Mouse (Mus musculus): ENCODE measurements at regions not wholly inside any gene's neighbourhood (a gene's known extent, or its start where the extent isn't known, plus 50 kb on each side); places are given as distances from the start of the nearest gene placed in this dataset.
A peak's percentile ranks its signal among the peaks of the same experiment; 100 is the strongest.

DNA sequence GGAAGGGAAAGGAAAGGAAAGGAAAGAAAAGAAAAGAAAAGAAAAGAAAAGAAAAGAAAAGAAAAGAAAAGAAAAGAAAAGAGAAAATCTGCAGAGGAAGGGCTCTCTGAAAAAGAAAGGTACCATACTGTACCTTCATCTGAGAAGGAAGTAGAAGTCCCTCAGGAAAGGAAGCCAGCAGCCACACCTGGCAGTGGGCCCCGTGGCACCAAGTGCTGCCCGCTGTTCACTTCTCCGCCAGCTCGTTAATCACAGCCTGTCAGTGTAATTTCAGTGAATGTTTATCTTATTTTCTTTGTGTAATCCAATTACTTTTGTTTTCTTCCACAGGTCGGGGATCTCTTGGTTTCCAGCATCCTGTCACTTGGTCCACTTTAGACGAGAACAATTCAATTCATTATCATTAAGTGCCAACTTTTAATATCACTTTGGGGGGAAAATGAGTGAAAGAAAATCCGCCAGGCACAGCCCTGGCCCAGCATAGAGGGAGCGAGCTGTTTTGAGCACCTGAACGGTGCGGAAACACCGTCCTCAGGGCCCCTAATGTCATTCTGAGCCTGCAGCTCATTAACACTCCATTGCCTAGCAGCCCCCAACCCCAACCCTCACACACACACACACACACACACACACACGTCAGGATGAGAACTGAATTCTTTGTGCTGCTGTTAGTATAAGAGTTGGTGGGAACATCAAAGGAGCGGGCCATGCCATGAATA, 309.7 kb downstream of the Irx2 start:
- no peak for DNase-seq (ENCODE audit: low read depth, low spot score)

DNA sequence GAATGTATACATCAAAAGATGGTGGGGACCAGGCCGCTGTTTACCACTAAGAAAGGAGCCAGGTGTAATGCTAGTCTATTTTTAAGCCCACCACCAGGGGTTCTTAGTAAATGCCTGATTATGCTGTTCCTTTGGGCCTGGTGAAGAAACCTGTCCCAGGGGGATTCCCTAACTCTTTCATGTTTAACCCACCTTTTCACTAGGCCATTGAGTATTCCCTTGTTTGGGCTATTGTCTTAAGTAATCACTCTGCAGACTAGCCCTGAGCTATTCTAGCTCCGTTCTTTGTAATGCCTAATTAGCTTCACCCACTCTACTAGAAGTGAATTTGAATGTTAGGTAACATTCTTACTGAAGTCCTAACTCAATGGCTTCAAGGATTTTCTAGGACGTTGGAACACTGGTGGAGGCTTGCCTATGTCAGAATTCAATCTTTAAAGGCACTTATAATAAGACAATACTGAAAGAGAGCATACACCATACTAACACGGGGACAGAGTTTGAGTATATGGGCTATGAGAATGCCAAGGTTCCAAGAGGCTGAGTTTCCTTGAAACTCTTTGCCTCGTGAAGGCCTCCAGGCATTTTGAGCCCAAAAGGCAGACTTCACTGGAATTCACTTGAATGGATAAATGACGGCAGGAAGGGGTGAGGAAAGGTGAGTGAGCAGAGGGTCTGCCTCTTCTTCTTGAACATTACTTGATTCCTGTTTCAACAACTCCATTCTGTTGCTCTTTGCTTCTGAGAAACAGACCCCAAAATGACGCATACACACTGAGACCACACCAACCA, 312.7 kb upstream of the Irx4 start:
- DNase-seq (ENCODE audit: low read depth, low spot score), result no peak

DNA sequence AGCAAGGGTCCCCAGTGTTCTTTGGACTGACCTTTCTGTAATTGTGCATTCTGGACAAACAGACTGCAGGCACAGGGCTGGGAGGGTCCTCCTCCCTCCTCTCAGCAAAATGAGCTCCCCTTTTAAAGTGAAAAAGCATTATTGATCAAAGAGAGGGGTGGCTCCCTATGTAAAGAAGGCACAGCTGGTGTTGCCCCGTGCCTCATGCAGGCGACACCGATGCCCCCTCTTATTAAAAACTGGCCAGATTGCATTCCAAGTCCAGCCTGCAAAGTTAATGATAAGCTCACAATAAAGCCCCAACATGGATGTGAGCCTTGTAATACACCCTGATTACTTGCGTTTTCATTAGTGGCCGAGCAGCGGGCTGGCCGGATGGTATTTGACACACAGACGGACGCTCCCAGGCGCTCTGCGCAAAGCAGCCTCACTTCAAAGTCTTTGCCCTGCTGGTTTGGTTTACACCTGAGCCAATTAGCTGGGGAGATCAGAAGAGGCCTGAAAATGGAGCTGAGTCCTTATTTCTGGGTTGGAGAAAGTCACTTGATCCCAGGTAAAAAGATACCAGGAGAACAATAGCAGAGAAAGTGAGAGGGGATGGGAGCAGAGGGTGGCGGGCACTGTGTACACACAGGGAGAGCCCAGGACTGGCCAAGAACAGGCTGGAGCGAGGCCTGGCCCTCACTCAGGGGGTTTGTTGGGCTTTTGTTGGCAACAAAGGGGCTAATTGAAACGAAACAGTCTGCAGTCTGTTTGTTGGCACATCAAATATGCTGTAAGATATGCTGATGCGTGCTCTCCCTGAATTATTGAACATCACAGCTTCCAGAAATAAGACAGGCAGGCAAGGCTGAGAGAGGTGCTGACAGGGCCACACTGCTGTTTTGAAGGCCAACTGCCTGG, 301.4 kb upstream of the Irx4 start:
- DNase-seq (ENCODE audit: low read depth, low spot score), result no peak

DNA sequence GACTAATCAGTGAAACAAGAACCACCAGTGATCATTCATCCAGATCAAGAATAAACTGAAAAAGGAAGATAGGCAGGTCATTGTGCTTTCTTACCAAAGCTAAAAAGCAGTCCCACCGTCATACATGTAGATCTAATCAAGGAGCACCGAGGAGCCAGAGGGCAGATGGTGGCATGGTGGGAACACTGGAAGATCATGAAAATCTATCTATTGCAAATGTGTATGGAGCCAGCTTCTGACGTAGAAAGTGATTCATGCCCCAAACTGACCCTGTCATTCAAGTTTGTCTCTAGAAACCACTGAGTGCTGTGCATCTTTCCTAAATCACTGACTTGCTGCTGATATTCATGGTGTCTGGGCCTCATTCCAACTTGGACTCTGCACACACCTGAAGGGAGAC, 299.0 kb upstream of the Irx4 start:
- no peak for DNase-seq (ENCODE audit: low read depth, low spot score)

DNA sequence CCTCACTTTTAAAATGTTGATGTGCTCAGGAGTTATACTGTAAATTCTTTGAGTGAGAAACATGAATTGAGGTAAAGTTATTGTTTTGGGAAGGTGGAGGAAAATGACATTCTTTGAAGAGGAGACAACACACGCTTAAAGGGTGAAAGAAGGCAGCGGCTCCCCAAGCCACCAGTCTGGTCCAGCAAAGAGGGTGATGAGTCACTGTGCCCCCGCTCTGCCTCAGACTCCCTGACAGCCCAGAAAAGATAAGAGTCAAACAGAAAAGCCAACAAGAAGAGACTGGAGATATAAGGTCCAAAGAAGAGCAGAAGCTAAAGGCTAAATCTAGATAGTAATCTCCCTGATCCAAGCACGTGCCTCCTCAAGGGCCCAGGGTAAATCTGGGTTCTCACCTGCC, 288.1 kb upstream of the Irx4 start:
- no peak for DNase-seq (ENCODE audit: low read depth, low spot score)

DNA sequence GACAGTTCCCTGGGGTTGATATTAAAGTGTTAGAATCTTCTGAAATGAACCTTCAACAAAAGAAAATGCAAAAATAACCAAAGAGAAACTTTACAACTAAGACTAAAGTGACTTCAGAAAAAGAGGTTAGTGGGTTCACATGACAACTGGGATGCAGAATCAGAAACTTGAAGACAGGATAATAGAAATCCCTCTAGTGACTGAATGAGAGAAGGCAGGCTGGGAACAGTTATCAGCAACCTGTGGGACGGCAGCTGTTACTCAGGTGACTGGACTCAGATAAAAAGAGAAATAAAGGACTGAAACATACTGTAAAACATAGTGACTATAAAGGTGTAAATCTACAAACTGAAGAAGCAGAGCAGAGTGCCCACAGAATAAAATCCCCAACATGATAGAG, 287.4 kb upstream of the Irx4 start:
- no peak for DNase-seq (ENCODE audit: low read depth, low spot score)

DNA sequence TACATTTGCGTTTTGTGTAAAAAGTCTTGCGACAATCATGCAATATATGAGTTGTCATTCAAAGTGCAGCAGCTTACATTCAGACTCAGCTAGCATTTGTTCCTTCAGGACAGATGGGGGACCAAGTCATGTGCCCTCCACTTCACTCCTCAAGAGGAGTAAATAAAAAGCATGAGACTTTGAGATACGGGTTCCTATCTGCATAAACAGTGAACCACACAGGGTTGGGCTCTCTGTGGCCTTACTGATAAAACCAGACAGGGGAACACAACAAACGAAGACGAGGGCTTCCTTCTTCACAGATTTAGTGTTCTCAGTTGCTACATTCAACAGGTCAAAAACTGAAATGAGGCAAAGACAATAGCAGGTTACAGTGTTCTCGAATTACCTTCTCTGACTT, 283.1 kb upstream of the Irx4 start:
- no peak for DNase-seq (ENCODE audit: low read depth, low spot score)

DNA sequence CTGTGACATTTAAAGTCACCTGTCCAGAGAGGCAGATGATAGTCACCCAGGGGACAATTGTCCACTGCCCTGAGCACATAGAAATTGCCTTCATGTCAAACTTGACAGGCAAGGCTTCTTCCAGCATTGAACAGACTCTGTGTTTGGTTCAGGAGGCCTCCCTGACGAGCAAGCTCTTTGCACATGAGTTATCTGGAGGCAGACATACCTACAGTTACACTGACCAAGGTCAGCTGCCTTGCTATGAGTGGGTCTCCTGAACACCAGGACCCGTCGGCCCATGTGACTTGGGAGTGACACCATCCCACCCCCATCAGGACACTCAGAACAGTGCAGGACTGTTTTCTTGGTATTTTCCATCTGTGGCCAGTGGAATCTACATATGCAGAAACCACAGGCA, 282.3 kb upstream of the Irx4 start:
- no peak for DNase-seq (ENCODE audit: low read depth, low spot score)

DNA sequence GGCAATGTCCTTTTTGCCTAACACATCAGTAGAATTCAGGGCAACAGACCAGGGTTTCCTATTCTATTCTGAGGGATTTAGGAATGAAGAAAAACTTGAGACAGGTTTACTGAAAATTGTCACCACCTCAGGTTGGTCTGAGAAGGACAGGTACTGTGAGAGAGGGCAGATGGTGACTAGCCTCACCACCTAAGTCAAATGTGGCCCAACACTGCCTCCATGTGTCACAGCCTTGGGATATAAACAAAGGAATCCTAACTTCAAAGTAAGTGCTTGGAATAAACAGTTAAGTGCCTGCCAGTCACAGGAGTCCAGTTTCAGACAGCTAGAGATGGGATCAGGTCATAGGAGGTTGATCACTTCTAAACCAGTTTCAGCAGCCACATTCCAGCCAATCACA, 281.3 kb upstream of the Irx4 start:
- DNase-seq (ENCODE audit: low read depth, low spot score), result no peak

DNA sequence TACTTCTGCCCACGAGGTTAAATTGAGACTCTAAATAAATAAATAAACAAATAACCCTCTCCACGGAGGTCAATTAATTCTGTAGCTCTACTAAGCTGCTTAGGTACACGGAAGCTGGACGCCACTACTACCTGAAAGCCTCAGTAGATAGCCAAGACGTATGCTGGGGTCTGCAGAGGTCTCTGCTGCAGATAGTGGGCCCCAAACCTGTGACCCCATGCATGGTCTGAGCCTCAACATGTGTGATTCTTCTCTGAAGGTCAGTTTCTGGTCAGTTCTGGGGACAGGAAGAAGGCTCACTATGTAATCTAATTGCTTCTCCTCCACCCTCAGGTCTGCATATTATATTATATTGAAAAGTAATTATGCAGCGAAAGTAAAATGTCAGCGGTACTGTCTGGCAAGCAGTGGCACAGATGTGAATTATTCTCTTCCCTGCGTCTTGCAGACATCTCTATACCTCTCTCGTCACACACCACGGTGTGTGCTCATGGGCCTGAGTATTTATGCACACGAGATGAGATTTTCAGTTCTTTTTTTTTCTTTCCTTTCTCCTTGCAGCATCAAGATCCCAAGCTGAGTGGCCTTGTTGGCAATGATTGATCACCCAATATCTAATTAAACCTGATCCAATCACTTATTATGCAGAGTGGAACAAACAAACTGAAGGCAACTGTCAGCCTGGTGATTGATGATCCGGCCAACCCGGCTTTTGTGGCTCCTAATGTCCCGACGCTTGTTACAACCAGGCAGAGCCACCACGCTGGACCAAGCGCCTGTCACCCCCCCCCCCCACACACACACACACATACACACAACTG, 267.5 kb upstream of the Irx4 start:
- DNase-seq (ENCODE audit: low read depth, low spot score), result no peak

DNA sequence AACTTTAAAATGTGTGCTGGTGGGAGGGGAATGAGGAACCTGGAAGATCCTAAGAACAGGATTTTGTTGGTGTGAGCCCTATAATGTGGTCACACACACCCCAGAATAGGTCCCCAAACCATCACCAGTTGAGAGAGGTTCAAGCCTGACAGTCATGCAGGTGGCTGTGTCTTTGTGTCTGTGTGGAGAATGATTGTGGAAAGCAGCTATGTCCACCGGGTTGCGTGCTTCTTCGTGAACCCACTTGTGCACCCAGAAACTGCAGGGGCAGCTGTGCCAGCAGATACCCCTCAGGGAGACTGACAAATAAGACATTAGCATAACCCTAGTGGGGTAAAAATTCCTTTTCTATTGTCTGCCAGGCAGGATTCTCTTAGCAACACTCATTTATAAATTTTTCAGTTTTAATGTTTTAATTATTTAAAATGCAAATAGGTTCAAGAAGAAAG, 266.8 kb upstream of the Irx4 start:
- no peak for DNase-seq (ENCODE audit: low read depth, low spot score)

DNA sequence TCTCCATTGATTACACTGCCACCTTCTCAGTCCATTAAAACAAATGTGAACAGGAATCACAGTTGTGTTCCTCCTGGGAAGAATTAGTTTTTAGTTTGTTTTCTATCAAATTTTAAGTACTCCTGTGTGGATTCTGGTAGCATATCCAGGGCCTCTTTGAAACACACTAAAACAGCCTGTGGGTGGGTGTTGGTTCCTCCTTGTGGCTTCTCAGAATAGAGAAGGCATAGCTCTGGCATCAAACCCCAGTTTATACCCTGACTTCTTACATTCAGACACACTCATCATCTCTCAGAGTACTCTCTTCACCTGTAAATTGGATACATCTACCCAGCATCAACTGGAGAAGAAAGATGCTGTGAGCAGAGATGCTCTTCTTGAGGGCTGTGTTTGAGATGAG, 265.7 kb upstream of the Irx4 start:
- DNase-seq (ENCODE audit: low read depth, low spot score), result no peak

DNA sequence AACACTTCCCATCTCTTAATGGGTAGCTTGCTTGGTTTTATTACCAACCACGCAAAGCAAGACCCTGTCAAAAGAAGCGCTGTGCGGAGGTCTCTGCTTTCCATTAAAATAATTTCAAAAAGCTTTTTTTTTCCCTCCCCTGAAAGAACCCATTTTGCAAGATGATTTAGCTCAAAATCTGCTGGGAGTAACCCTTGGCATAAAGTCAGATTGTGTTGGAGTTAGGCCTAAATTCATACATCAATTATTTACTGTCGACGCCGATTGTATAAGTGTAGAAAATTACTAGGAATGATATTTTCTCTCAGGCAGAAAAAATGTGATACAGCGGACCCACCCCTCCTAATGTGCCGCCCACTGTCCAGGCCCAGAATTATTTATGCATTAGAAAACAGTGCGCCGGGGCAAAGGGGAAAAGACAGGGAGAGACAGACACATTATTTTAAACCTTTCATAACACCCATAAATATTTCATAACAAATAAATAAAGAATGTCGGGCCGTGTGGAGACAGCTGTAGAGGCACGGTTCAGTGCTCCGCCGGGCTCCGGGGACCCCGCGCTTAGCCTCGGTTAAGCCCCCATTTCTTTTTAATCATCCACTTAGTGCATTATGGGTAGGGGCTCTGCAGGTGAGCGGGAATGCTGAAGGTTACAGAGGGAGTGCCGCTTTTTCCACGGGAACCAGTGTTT, 251.3 kb upstream of the Irx4 start:
- DNase-seq (ENCODE audit: low read depth, low spot score), result no peak

DNA sequence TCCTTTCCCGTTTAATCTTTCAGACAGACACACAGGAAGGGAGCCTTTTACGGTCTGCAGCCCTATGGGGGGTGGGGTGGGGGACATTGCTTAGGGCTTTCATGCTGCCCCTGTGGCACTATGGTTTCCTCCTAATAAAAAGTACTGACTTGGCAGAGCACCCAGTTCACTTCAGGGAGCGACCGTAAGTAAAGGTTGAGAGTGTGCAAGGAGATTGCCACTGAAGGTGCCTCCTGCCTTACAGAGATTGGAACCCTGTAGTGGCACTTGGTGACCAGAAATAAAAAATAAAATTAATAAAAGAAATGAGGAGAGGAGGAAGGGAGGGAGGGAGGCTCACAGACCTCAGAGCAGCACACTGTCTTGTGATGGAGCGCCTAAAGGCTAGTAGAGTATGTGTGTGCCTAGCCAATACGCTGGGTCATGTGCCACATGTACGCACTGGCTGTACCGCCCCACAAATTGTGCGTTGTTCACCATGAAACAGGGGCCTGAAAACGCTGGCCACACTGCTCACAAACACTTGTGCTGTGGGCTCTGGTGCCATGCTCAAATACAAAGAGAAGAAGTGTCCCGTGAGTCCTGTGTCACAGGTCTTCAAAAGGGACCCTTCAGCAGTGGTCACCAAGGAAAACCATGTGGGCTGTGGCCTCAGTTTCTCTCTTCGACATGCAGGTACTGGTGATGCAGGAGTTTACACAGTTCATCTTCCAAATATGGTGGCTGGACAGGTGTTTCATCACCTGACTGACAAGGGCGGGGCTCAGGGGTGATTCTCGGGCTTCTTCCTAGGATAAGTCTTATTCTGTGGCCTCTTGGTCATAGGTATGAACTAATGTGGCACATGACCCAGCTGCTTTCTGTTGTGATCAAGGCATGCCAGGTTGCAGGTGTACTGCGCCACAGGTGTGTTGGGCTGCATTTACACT, 250.5 kb upstream of the Irx4 start:
- DNase-seq (ENCODE audit: low read depth, low spot score), result no peak

DNA sequence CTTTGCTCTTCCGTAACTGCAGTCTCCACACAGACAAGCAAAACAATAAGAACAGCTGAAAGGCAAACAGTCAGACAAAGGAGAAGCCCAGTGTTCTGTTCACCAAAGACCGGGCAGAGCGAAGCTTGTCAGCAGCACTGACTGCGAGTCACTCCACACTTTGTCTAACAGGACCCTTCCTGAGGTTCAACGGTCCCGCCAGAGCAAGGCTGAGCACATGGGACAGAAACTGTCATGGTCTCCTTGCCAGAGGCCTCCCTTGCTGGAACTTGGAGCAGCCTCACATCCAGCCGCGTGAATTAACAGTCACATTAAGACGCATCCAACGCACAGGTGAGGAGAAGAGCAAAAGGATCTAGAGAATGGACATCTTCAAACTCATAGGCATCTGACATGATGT, 241.1 kb upstream of the Irx4 start:
- no peak for DNase-seq (ENCODE audit: low read depth, low spot score)

DNA sequence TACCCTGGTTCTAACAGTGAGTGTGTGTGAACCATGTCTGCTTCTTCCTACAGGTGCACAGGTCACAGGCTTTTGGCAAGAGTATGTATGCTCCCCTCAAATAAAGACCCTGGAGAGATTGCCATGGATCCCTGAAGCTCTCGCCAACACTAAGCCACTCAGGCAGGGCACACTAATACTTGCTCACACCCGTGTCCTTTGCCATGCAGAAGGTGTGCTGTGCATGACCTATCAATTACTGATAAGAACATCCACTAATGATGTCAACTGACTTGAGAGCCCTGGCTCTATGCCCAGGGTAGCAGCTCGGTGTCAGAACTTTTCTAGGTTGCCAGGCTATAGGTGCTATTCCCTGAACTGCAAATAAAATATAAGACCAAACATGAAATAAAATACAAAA, 229.1 kb upstream of the Irx4 start:
- no peak for DNase-seq (ENCODE audit: low read depth, low spot score)

DNA sequence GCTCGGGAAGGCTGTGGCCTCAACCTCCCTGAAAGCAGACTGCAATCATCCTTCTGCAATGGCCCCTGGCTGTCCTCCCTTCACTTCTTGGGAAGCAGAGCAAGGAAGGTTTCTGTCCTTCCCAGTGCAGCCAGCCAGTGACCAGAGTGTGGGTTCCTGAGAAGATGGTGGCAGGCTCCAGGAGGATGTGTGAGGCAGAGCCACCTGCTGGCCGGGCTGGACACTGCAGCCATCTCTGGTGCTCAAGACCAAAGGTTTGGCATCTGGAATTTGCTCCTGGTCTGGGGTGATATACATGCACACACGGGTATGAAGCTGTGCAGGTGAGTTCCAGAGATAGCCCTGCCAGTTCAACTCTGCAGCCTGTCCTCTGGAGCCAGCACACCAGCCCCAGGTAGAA, 227.2 kb upstream of the Irx4 start:
- DNase-seq (ENCODE audit: low read depth, low spot score), result peak; percentile 15

DNA sequence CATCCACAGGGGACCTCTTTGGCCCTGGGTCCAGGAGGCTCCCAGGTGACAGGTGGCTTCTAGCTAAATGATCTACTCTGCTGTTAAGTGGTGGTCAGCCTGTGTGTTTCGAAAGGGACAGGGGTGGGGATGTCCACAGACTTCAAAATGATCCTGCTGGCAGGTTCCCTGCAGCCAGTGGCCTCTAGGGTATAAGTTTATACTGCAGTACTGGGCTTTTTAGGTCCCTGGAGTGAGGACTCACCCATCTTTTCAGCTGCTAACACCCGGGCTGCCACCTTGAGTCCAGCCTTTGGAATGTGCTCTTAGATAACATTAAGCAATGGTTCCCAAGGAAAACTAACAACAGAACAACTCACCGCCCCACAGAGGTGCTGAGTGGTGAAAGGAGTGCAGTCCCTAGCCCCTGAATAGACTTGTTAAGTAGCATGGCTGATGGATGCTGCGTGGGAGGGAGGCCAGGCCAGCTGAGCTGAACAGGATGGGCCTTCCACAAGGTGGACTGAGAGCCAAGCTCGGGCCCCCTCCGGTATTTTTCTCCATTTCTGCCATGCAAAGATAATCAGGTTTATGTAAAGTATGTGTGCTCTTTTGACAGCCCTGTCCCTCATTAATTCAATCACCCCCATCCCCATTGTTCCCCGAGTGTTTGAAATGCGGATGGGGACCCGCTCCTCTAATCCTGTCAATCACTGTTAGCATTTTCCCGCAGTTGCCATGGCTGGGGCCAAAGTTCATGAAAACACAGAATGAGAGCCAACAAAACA, 226.0 kb upstream of the Irx4 start:
- DNase-seq (ENCODE audit: low read depth, low spot score), result no peak

DNA sequence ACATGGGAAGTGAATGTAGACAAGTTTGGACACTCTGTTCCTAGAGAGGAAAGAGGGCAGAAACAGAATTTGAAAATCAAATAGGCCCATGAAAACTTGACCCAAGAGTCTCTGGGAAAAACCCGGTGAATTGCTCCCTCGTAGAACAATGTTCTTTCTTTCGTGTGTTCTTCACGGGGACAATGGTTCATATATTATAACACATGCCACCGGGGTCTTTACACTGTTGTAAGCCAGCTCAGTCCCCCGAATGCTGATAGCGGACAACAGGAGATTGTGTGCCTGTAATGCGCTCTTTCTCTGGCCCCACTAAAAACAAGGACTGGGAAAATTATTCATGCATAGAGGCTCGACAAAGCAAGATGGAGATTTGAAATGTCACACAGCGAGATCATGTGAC, 225.4 kb upstream of the Irx4 start:
- no peak for DNase-seq (ENCODE audit: low read depth, low spot score)
